Mouse (Mus musculus): ENCODE results near the gene Slc35e3. TPM values are rescaled to one million over a fixed set of nuclear protein-coding genes. Genes with fewer than 3 reads are reported as not detected.

The Slc35e3 gene
- polyA plus RNA-seq, 1 experiment from 2014 or later: 19.5 TPM

GRCm38 (mm10) chr10:117685849-117686591, 60.1 kb downstream of the Slc35e3 start:
- WGBS: 94% methylated on average over 13 of the region's 13 CpGs
- Histone ChIP-seq H3K9me3 (replicated peaks) (no peaks in the 10 kb centered on the region), H3K36me3 (peaks cover 36% of the 10 kb centered on the region), H3K4me1 (no peaks in the 10 kb centered on the region), H3K27me3 (ENCODE audit: low read depth, poor library complexity, severe bottlenecking) (no peaks in the 10 kb centered on the region), H3K27ac (replicated peaks) (no peak overlapping the region), H3K4me3 (no peak overlapping the region)
- DNase-seq (ENCODE audit: low spot score): no peak

GRCm38 (mm10) chr10:117685171-117685848, 60.9 kb downstream of the Slc35e3 start:
- 93% methylated on average over 15 of the region's 15 CpGs for WGBS
- no peaks in the 10 kb centered on the region for H3K9me3 ChIP-seq (replicated peaks)
- H3K27me3 ChIP-seq (ENCODE audit: low read depth, poor library complexity, severe bottlenecking): no peaks in the 10 kb centered on the region
- peaks cover 29% of the 10 kb centered on the region for H3K36me3 ChIP-seq
- no peak for DNase-seq (ENCODE audit: low spot score)
- H3K4me1 ChIP-seq: no peaks in the 10 kb centered on the region
- no peak overlapping the region for H3K4me3 ChIP-seq
- H3K27ac ChIP-seq (replicated peaks): no peak overlapping the region

GRCm38 (mm10) chr10:117684298-117685170, 61.6 kb downstream of the Slc35e3 start:
- DNase-seq (ENCODE audit: low spot score): no peak
- H3K36me3 ChIP-seq: peaks cover 21% of the 10 kb centered on the region
- WGBS: 87% methylated on average over 19 of the region's 19 CpGs
- H3K27ac ChIP-seq (replicated peaks): no peak overlapping the region
- no peaks in the 10 kb centered on the region for H3K4me1 ChIP-seq
- no peak overlapping the region for H3K4me3 ChIP-seq
- no peaks in the 10 kb centered on the region for H3K9me3 ChIP-seq (replicated peaks)
- H3K27me3 ChIP-seq (ENCODE audit: low read depth, poor library complexity, severe bottlenecking): no peaks in the 10 kb centered on the region

- H3K9me3 ChIP-seq (replicated peaks): no peaks in the 10 kb centered on the region
- no peaks in the 10 kb centered on the region for H3K27me3 ChIP-seq (ENCODE audit: low read depth, poor library complexity, severe bottlenecking)
- no peaks in the 10 kb centered on the region for H3K4me1 ChIP-seq
- H3K27ac ChIP-seq (replicated peaks): no peak overlapping the region
- 91% methylated on average over 9 of the region's 9 CpGs for WGBS
- H3K36me3 ChIP-seq: peaks cover 12% of the 10 kb centered on the region
- no peak overlapping the region for H3K4me3 ChIP-seq
- DNase-seq (ENCODE audit: low spot score): no peak
Observed at GRCm38 (mm10) chr10:117683734-117684037, 62.5 kb downstream of the Slc35e3 start.

Other genes starting within 250 kb of the Slc35e3 start
- gene Cpm, start 116.9 kb downstream of the Slc35e3 start, polyA plus RNA-seq (2016; fragmentation: Nextera tagmentation; extraction: Ambion mirVana): 5.4 and 6.2 TPM in 2 replicates
- 60.6 and 66.7 TPM in 2 replicates for gene Mdm2, start 35.6 kb downstream of the Slc35e3 start, polyA plus RNA-seq (2016; fragmentation: Nextera tagmentation; extraction: Ambion mirVana)
- 95.5 and 104 TPM in 2 replicates for gene Nup107, start 46.3 kb upstream of the Slc35e3 start, polyA plus RNA-seq (2016; fragmentation: Nextera tagmentation; extraction: Ambion mirVana)
- 144 and 146 TPM in 2 replicates for gene Rap1b, start 99.7 kb upstream of the Slc35e3 start, polyA plus RNA-seq (2016; fragmentation: Nextera tagmentation; extraction: Ambion mirVana)

Data from midbrain, embryonic 10.5 days (tissue).